Mouse (Mus musculus) MEL (cell line): ENCODE measurements at regions not wholly inside any gene's neighbourhood (a gene's known extent, or its start where the extent isn't known, plus 50 kb on each side); places are given as distances from the start of the nearest gene placed in this dataset.

ENCODE experiments used
- DNase-seq: peaks from one replicate; pipeline ENCODE4 v3.0.0; 2011; ENCODE audit warnings: low read depth, low spot score
- H3K27ac ChIP-seq: 2 replicates; pipeline ENCODE4 v1.5.1; 2012; ENCODE audit warnings: low read depth, mild to moderate bottlenecking, control low read depth, low read length, moderate library complexity; ENCODE audit not compliant: control insufficient read depth
- H3K27me3 ChIP-seq, 2 experiments: fragments of 150-350 bp in 1 of 2; sonication (generic) in 1 of 2; 2 replicates each; pipeline ENCODE4 v1.6.1; 2012; ENCODE audit warnings: low read length in 2 of 2, mild to moderate bottlenecking in 2 of 2, improper control_type of control experiment in 1 of 2, moderate library complexity in 1 of 2; ENCODE audit not compliant: insufficient read depth in 2 of 2, control insufficient read depth in 1 of 2
- H3K36me3 ChIP-seq, 2 experiments: 2 replicates each; pipeline ENCODE4 v1.6.1; 2012 to 2014; ENCODE audit warnings: low read length in 2 of 2, improper control_type of control experiment in 1 of 2, inconsistent platforms in 1 of 2, mild to moderate bottlenecking in 1 of 2; ENCODE audit not compliant: insufficient read depth in 2 of 2, control insufficient read depth in 1 of 2
- H3K4me1 ChIP-seq, 2 experiments: fragments of 150-350 bp in 1 of 2; sonication (generic) in 1 of 2; 2 replicates each; pipeline ENCODE4 v1.6.1; 2012; ENCODE audit warnings: low read length in 2 of 2, improper control_type of control experiment in 1 of 2, mild to moderate bottlenecking in 1 of 2; ENCODE audit not compliant: insufficient read depth in 2 of 2, control insufficient read depth in 1 of 2
- H3K4me3 ChIP-seq, 2 experiments: fragments of 150-350 bp in 1 of 2; sonication (generic) in 1 of 2; 2 replicates each; pipeline ENCODE4 v1.5.1; 2012; ENCODE audit warnings: low read depth in 2 of 2, low read length in 2 of 2, mild to moderate bottlenecking in 2 of 2, moderate library complexity in 2 of 2, control low read depth in 1 of 2, improper control_type of control experiment in 1 of 2; ENCODE audit not compliant: control insufficient read depth in 1 of 2, insufficient read depth in 1 of 2
- H3K79me2 ChIP-seq: 2 replicates; pipeline ENCODE4 v1.6.1; 2012; ENCODE audit warnings: mild to moderate bottlenecking, low read length, moderate library complexity; ENCODE audit not compliant: control insufficient read depth, poor library complexity, insufficient read depth
- H3K9ac ChIP-seq: 2 replicates; pipeline ENCODE4 v1.6.1; 2012; ENCODE audit warnings: low read depth, mild to moderate bottlenecking, control low read depth, low read length, moderate library complexity; ENCODE audit not compliant: control insufficient read depth, poor library complexity, severe bottlenecking
- H3K9me3 ChIP-seq: fragments of 150-350 bp; sonication (generic); replicated peaks from 2 replicates; pipeline ENCODE4 v1.6.1; 2012; ENCODE audit warnings: mild to moderate bottlenecking, low read length, improper control_type of control experiment, moderate library complexity; ENCODE audit not compliant: insufficient read depth
- CHD1 ChIP-seq: IDR thresholded peaks from 2 replicates; pipeline ENCODE4 v1.6.1; 2012; ENCODE audit warnings: low read depth, mild to moderate bottlenecking, inconsistent platforms, low read length, improper control_type of control experiment
- E2F4 ChIP-seq: IDR thresholded peaks from 2 replicates; pipeline ENCODE4 v1.6.1; 2011; ENCODE audit warnings: low read depth, low read length, improper control_type of control experiment, borderline replicate concordance
- EP300 ChIP-seq, 2 experiments: IDR thresholded peaks; 2 replicates each; pipeline ENCODE4 v1.6.1; 2011; ENCODE audit warnings: improper control_type of control experiment in 2 of 2, low read length in 2 of 2, low read depth in 1 of 2, mild to moderate bottlenecking in 1 of 2
- GATA1 ChIP-seq: IDR thresholded peaks from 2 replicates; pipeline ENCODE4 v1.6.1; 2011; ENCODE audit warnings: low read depth, low read length, improper control_type of control experiment
- HCFC1 ChIP-seq: IDR thresholded peaks from 2 replicates; pipeline ENCODE4 v1.6.1; 2012; ENCODE audit warnings: low read depth, mild to moderate bottlenecking, inconsistent platforms, low read length, improper control_type of control experiment, moderate library complexity
- KAT2A ChIP-seq: conservative IDR thresholded peaks from 2 replicates; pipeline ENCODE4 v1.6.1; 2012; ENCODE audit warnings: low read depth, low read length, improper control_type of control experiment, inconsistent platforms
- MAFK ChIP-seq: IDR thresholded peaks from 2 replicates; pipeline ENCODE4 v1.6.1; 2011; ENCODE audit warnings: low read depth, mild to moderate bottlenecking, low read length, improper control_type of control experiment, borderline replicate concordance
- MAZ ChIP-seq: IDR thresholded peaks from 2 replicates; pipeline ENCODE4 v1.6.1; 2012; ENCODE audit warnings: low read depth, mild to moderate bottlenecking, inconsistent platforms, low read length, improper control_type of control experiment
- MEF2A ChIP-seq: IDR thresholded peaks from 2 replicates; pipeline ENCODE4 v1.6.1; 2014; ENCODE audit warnings: low read depth, mild to moderate bottlenecking, inconsistent platforms, low read length, improper control_type of control experiment; ENCODE audit not compliant: poor library complexity, insufficient replicate concordance, severe bottlenecking; ENCODE audit errors: extremely low read depth
- MXI1 ChIP-seq: IDR thresholded peaks from 2 replicates; pipeline ENCODE4 v1.6.1; 2011; ENCODE audit warnings: mild to moderate bottlenecking, low read depth, low read length, improper control_type of control experiment
- MYB ChIP-seq: IDR thresholded peaks from 2 replicates; pipeline ENCODE4 v1.6.1; 2011; ENCODE audit warnings: mild to moderate bottlenecking, low read depth, low read length, improper control_type of control experiment
- NELFE ChIP-seq: IDR thresholded peaks from 2 replicates; pipeline ENCODE4 v1.6.1; 2011; ENCODE audit warnings: low read depth, low read length, improper control_type of control experiment
- POLR2AphosphoS2 ChIP-seq: IDR thresholded peaks from 2 replicates; pipeline ENCODE4 v1.6.1; 2011; ENCODE audit warnings: low read length, improper control_type of control experiment
- POLR2AphosphoS5 ChIP-seq: IDR thresholded peaks from 2 replicates; pipeline ENCODE4 v1.6.1; 2012; ENCODE audit warnings: low read depth, borderline replicate concordance, mild to moderate bottlenecking, inconsistent platforms, low read length, moderate library complexity, mixed read lengths
- SMC3 ChIP-seq: IDR thresholded peaks from 2 replicates; pipeline ENCODE4 v1.6.1; 2011; ENCODE audit warnings: low read depth, low read length, improper control_type of control experiment
- TBP ChIP-seq: IDR thresholded peaks from 2 replicates; pipeline ENCODE4 v1.8.0; 2011; ENCODE audit warnings: low read depth, low read length, improper control_type of control experiment
- USF1 ChIP-seq: IDR thresholded peaks from 2 replicates; pipeline ENCODE4 v1.6.1; 2014; ENCODE audit warnings: low read depth, mild to moderate bottlenecking, inconsistent platforms, low read length, improper control_type of control experiment, moderate library complexity
- ZC3H11A ChIP-seq: IDR thresholded peaks from 2 replicates; pipeline ENCODE4 v1.6.1; 2012; ENCODE audit warnings: low read depth, mild to moderate bottlenecking, inconsistent platforms, low read length, improper control_type of control experiment
- ZKSCAN1 ChIP-seq: IDR thresholded peaks from 2 replicates; pipeline ENCODE4 v1.6.1; 2012; ENCODE audit warnings: low read depth, mild to moderate bottlenecking, inconsistent platforms, low read length, improper control_type of control experiment, moderate library complexity
- ZMIZ1 ChIP-seq: IDR thresholded peaks from 2 replicates; pipeline ENCODE4 v1.6.1; 2012; ENCODE audit warnings: low read depth, mild to moderate bottlenecking, inconsistent platforms, low read length, improper control_type of control experiment, moderate library complexity

GRCm38 (mm10) chr8:90013755-90014154 lies 334.4 kb downstream of the Tox3 start:
- Histone ChIP-seq H3K9me3 (no peaks in the 10 kb centered on the region), H3K79me2 (no peaks in the 10 kb centered on the region)
- TF ChIP-seq POLR2AphosphoS2, result no peak
- TF ChIP-seq, all 39 proteins: peak for 0
- Histone ChIP-seq H3K27ac (no peak overlapping the region), H3K4me3 (no peak overlapping the region), H3K27me3 (no peaks in the 10 kb centered on the region), H3K36me3 (no peaks in the 10 kb centered on the region), H3K9ac (no peak overlapping the region), H3K4me1 (no peaks in the 10 kb centered on the region)
- DNase-seq, result no peak

GRCm38 (mm10) chr8:90011682-90012409 lies 336.3 kb downstream of the Tox3 start:
- Histone ChIP-seq H3K27me3 (no peaks in the 10 kb centered on the region), H3K9me3 (no peaks in the 10 kb centered on the region), H3K27ac (no peak overlapping the region), H3K36me3 (no peaks in the 10 kb centered on the region), H3K9ac (no peak overlapping the region), H3K79me2 (no peaks in the 10 kb centered on the region), H3K4me1 (no peaks in the 10 kb centered on the region), H3K4me3 (no peak overlapping the region)
- DNase-seq, result no peak
- no peak for TF ChIP-seq POLR2AphosphoS5
- TF ChIP-seq TBP, result no peak
- TF ChIP-seq ZMIZ1, result no peak
- no peak for TF ChIP-seq MEF2A
- TF ChIP-seq EP300 (IDR thresholded peaks at IDR 0.05; ENCODE audit: low read depth in 1 of 2, low read length in 2 of 2), result no peak
- TF ChIP-seq MXI1, result no peak
- TF ChIP-seq MAFK, result no peak
- TF ChIP-seq ZKSCAN1, result no peak
- TF ChIP-seq MAZ, result no peak
- no peak for TF ChIP-seq E2F4
- no peak for TF ChIP-seq SMC3
- no peak for TF ChIP-seq MYB
- TF ChIP-seq GATA1, result no peak
- TF ChIP-seq CHD1, result no peak
- no peak for TF ChIP-seq USF1
- TF ChIP-seq NELFE, result no peak
- TF ChIP-seq KAT2A, result no peak
- TF ChIP-seq ZC3H11A, result no peak
- no peak for TF ChIP-seq HCFC1
